Mouse (Mus musculus) right cerebral cortex, postnatal 25 days (tissue): ENCODE results near the gene Ankfn1.
A peak's percentile ranks its signal among the peaks of the same experiment; 100 is the strongest.

Source experiments
- DNase-seq: peaks from one replicate; pipeline ENCODE4 v3.0.0; 2022

Gene Ankfn1

GRCm38 (mm10) chr11:89673916-89674507 lies 103.4 kb downstream of the Ankfn1 start:
- DNase-seq: no peak

- no peak for DNase-seq
Measured at GRCm38 (mm10) chr11:89672510-89673085, 104.9 kb downstream of the Ankfn1 start.

- no peak for DNase-seq
Measured at GRCm38 (mm10) chr11:89665170-89665880, 112.1 kb downstream of the Ankfn1 start.

GRCm38 (mm10) chr11:89659048-89659447 lies 118.4 kb downstream of the Ankfn1 start:
- no peak for DNase-seq

GRCm38 (mm10) chr11:89656556-89656955 lies 120.9 kb downstream of the Ankfn1 start:
- DNase-seq: no peak

GRCm38 (mm10) chr11:89635740-89636139 lies 141.7 kb downstream of the Ankfn1 start:
- no peak for DNase-seq

- no peak for DNase-seq
Measured at GRCm38 (mm10) chr11:89631315-89631714, 146.1 kb downstream of the Ankfn1 start.

- no peak for DNase-seq
Measured at GRCm38 (mm10) chr11:89628562-89628961, 148.9 kb downstream of the Ankfn1 start.

GRCm38 (mm10) chr11:89627232-89627631 lies 150.2 kb downstream of the Ankfn1 start:
- no peak for DNase-seq

- DNase-seq: no peak
Measured at GRCm38 (mm10) chr11:89623698-89624445, 153.6 kb downstream of the Ankfn1 start.

GRCm38 (mm10) chr11:89619955-89620354 lies 157.5 kb downstream of the Ankfn1 start:
- DNase-seq: no peak

GRCm38 (mm10) chr11:89615806-89616205 lies 161.6 kb downstream of the Ankfn1 start:
- DNase-seq: peak; percentile 36

- DNase-seq: no peak
Measured at GRCm38 (mm10) chr11:89611596-89611995, 165.9 kb downstream of the Ankfn1 start.

GRCm38 (mm10) chr11:89608071-89608470 lies 169.4 kb downstream of the Ankfn1 start:
- no peak for DNase-seq

- no peak for DNase-seq
Measured at GRCm38 (mm10) chr11:89607270-89607669, 170.2 kb downstream of the Ankfn1 start.

GRCm38 (mm10) chr11:89606346-89606745 lies 171.1 kb downstream of the Ankfn1 start:
- no peak for DNase-seq

GRCm38 (mm10) chr11:89602966-89603365 lies 174.5 kb downstream of the Ankfn1 start:
- DNase-seq: no peak

- no peak for DNase-seq
Measured at GRCm38 (mm10) chr11:89600921-89601515, 176.4 kb downstream of the Ankfn1 start.

GRCm38 (mm10) chr11:89590273-89590874 lies 187.1 kb downstream of the Ankfn1 start:
- DNase-seq: no peak

- DNase-seq: no peak
Measured at GRCm38 (mm10) chr11:89586341-89586740, 191.1 kb downstream of the Ankfn1 start.

GRCm38 (mm10) chr11:89579826-89580225 lies 197.6 kb downstream of the Ankfn1 start:
- no peak for DNase-seq

- DNase-seq: no peak
Measured at GRCm38 (mm10) chr11:89579111-89579510, 198.3 kb downstream of the Ankfn1 start.
